ENCODE assay signal across 8 mouse cellular contexts in genomic region chr14:101378965-101379662, GRCm38 (mm10).
DNase-seq lines count a peak whose midpoint lies in the region; ATAC-seq and TF ChIP-seq lines count a peak whose summit lies in the region.

No protein-coding gene starts in this region.

- H3K36me3 ChIP-seq in E14TG2a.4 (ENCODE audit: insufficient read depth, low read length): no peaks in the 10 kb centered on the region
- no peaks in the 10 kb centered on the region for H3K36me3 ChIP-seq in forebrain, embryonic 14.5 days (ENCODE audit: control insufficient read depth, insufficient read depth, low read length)
- no peaks in the 10 kb centered on the region for H3K36me3 ChIP-seq in liver, postnatal 0 days (replicated peaks; ENCODE audit: insufficient read depth, low read length)

- peak; percentile 59 for TF ChIP-seq CTCF in E14TG2a.4 (conservative IDR thresholded peaks at IDR 0.05; ENCODE audit: low read length)
- peak; percentile 84 for TF ChIP-seq CTCF in liver, postnatal 0 days (IDR thresholded peaks at IDR 0.05; ENCODE audit: low read depth)

- H3K9me3 ChIP-seq in E14TG2a.4 (ENCODE audit: low read length): no peaks in the 10 kb centered on the region
- no peaks in the 10 kb centered on the region for H3K9me3 ChIP-seq in forebrain, embryonic 14.5 days (replicated peaks; ENCODE audit: control insufficient read depth, low read length)
- H3K9me3 ChIP-seq in liver, postnatal 0 days (ENCODE audit: low read length): no peaks in the 10 kb centered on the region

- H3K4me2 ChIP-seq in forebrain, embryonic 14.5 days (ENCODE audit: low read length): peak overlapping the region; percentile 58
- no peak overlapping the region for H3K4me2 ChIP-seq in liver, postnatal 0 days (ENCODE audit: low read depth, low read length)

- H3K4me1 ChIP-seq in E14TG2a.4 (replicated peaks; ENCODE audit: low read depth, low read length): no peaks in the 10 kb centered on the region
- peaks cover 12% of the 10 kb centered on the region for H3K4me1 ChIP-seq in forebrain, embryonic 14.5 days (ENCODE audit: control insufficient read depth, insufficient read depth, low read length)
- H3K4me1 ChIP-seq in liver, postnatal 0 days (ENCODE audit: insufficient read depth): no peaks in the 10 kb centered on the region

- H3K27ac ChIP-seq in forebrain, embryonic 14.5 days (ENCODE audit: low read depth, low read length): peak overlapping the region; percentile 48; the same call in 1 of the 2 replicates
- H3K27ac ChIP-seq in liver, postnatal 0 days (ENCODE audit: low read depth): no peak overlapping the region

- intact Hi-C loops in heart, postnatal 10 days (cut with DNase I): loop anchor here (1.0 to 10.0 kb wide), 4 partner anchors 764 to 1447 kb away; no protein-coding TSS in a partner anchor

- peak; percentile 10 for DNase-seq in c-Kit-positive CD71-positive TER-119-positive erythroid progenitor cells, embryonic 14.5 days (ENCODE audit: low spot score)
- DNase-seq in forebrain, embryonic 14.5 days (ENCODE audit: low spot score): peak; percentile 89
- DNase-seq in heart, postnatal 10 days: peak; percentile 79 to 85
- DNase-seq in kidney, postnatal 4 days: peak; percentile 85 to 87
- peak; percentile 62 for DNase-seq in liver, postnatal 0 days
- DNase-seq in urinary bladder, adult 18-20 months (ENCODE audit: low spot score in 2 of 2): peak; percentile 17 to 65

- peaks cover 18% of the 10 kb centered on the region for H3K27me3 ChIP-seq in E14TG2a.4 (ENCODE audit: insufficient read depth, low read length)
- H3K27me3 ChIP-seq in forebrain, embryonic 14.5 days (replicated peaks; ENCODE audit: control insufficient read depth, insufficient read depth, low read length): no peaks in the 10 kb centered on the region
- 0 out of 2 replicates have a peak, but pooled peaks cover 2% of the 10 kb centered on the region for H3K27me3 ChIP-seq in liver, postnatal 0 days (ENCODE audit: insufficient read depth, low read length)

- H3K4me3 ChIP-seq in E14TG2a.4 (replicated peaks; ENCODE audit: low read length): no peak overlapping the region
- H3K4me3 ChIP-seq in forebrain, embryonic 14.5 days (ENCODE audit: low read depth, low read length): peak overlapping the region; percentile 25
- no peak overlapping the region for H3K4me3 ChIP-seq in liver, postnatal 0 days (ENCODE audit: low read depth, low read length)

- peak; percentile 93 for ATAC-seq in forebrain, embryonic 14.5 days
- ATAC-seq in liver, postnatal 0 days: peak; percentile 45; the same call in 1 of the 2 replicates
- ATAC-seq in neutrophil, adult 5-6 weeks (ENCODE audit: extremely low read depth, insufficient number of reproducible peaks, low FRiP score, poor library complexity, severe bottlenecking): peak; percentile 30; the same call in 1 of the 2 replicates

- no peak for TF ChIP-seq EP300 in liver, postnatal 0 days (IDR thresholded peaks at IDR 0.05; ENCODE audit: low read depth)

- H3K9ac ChIP-seq in forebrain, embryonic 14.5 days (ENCODE audit: low read length): peak overlapping the region; percentile 60
- no peak overlapping the region for H3K9ac ChIP-seq in liver, postnatal 0 days (replicated peaks)

- WGBS in forebrain, embryonic 14.5 days: 18% methylated on average over 21 of the region's 21 CpGs
- WGBS in liver, postnatal 0 days (ENCODE audit: insufficient replicate concordance): 32% methylated on average over 21 of the region's 21 CpGs

Comparison
In these comparisons a context has a peak if more than half of its experiments do, and no peak if none do; other contexts are left out.
1. DNase-seq: peak in every context shown above with its lines; median percentile 89 in forebrain, embryonic 14.5 days; 86 in kidney, postnatal 4 days; 82 in heart, postnatal 10 days; 62 in liver, postnatal 0 days; 41 in urinary bladder, adult 18-20 months; 10 in c-Kit-positive CD71-positive TER-119-positive erythroid progenitor cells, embryonic 14.5 days.
2. ATAC-seq: peak in every context shown above with its lines; median percentile 93 in forebrain, embryonic 14.5 days; 45 in liver, postnatal 0 days; 30 in neutrophil, adult 5-6 weeks.